Mouse (Mus musculus) spleen, adult 10 weeks (tissue): ENCODE measurements around the gene Ap1b1. TPM values are rescaled to one million over a fixed set of nuclear protein-coding genes. Genes with fewer than 3 reads are reported as not detected.

Experiments used
- polyA plus RNA-seq: library from polyadenylated mRNA; stranded (reverse); fragments of 350-450 nt; fragmentation: Illumina TruSeq; extraction: RNeasy Lipid Tissue Mini Kit (QIAGEN cat#74804); gene quantifications from one replicate; pipeline ENCODE4 v1.2.3, GENCODE M21; 2015; ENCODE audit warnings: low replicate concordance; ENCODE audit not compliant: insufficient read depth

The Ap1b1 gene
- 90.6 TPM for polyA plus RNA-seq

GRCm38 (mm10) chr11:4986695-4987486, at the start of gene Ap1b1:
Ap1b1 (plus strand) TSS chr11:4986824.

GRCm38 (mm10) chr11:4947813-4948174, 38.8 kb upstream of the Ap1b1 start, which contains the start of gene Nefh:
Nefh (minus strand) TSS chr11:4948064.

DNA sequence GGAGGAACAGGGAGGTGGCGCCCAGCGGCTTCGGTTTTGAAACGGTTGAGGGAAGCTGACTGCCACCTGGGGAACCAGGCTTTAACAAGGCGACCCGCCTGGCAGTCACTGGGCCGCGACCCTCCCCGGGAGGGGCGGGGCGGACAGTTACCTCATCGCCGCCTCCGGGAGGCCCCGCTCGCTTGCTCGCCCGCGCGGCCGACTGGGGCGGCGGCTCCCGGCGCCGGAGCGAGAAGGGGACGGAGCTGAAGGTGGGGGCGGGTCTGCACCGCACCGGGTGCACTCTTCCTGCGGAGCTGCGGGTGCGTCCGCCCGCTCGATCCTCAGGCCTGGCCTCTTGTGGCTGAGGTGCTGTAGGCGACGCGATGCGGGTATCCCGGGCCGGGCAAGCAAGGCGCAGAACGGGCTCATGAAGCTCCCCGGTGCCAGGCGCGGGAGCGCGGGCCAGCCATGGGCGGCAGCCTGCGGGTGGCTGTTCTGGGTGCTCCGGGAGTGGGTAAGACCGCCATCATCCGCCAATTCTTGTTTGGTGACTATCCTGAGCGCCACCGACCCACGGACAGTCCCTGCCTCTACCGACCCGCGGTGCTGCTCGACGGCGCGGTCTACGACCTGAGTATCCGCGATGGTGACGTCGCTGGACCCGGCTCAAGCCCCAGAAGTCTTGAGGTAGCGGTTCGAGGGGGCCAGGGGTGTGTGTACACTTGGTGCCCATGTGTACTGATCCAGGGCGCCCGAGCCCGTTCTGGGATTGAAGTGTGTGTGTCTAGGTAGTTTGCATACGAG, 71.4 kb downstream of the Ap1b1 start, which contains the start of gene Rasl10a:
Gene Rasl10a (plus strand): TSS at position 273 of the 786 bp plus-strand sequence.

GRCm38 (mm10) chr11:5065056-5065821, 78.6 kb downstream of the Ap1b1 start, which contains the start of gene Gas2l1:
Gas2l1 (minus strand) TSS chr11:5065327.

Other genes starting within 250 kb of the Ap1b1 start
- gene Cabp7, start 240.0 kb upstream of the Ap1b1 start, polyA plus RNA-seq: not detected
- gene Nf2, start 137.3 kb upstream of the Ap1b1 start, polyA plus RNA-seq: 40.6 TPM
- gene Nipsnap1, start 112.9 kb upstream of the Ap1b1 start, polyA plus RNA-seq: 18.0 TPM
- gene Thoc5, start 91.5 kb upstream of the Ap1b1 start, polyA plus RNA-seq: 36.4 TPM
- gene Nefh, start 38.8 kb upstream of the Ap1b1 start, polyA plus RNA-seq: 2.3 TPM
- gene Rasl10a, start 71.3 kb downstream of the Ap1b1 start, polyA plus RNA-seq: 0.88 TPM
- 7.0 TPM for gene Gas2l1, start 78.5 kb downstream of the Ap1b1 start, polyA plus RNA-seq
- 6.4 TPM for gene Rhbdd3, start 112.1 kb downstream of the Ap1b1 start, polyA plus RNA-seq
- gene Ewsr1, start 112.4 kb downstream of the Ap1b1 start, polyA plus RNA-seq: 596 TPM
- gene Emid1, start 165.4 kb downstream of the Ap1b1 start, polyA plus RNA-seq: 7.1 TPM